Mouse (Mus musculus) cortical plate, adult 2 months (tissue): ENCODE results near the gene Ppfia4.

Experiments
- CTCF ChIP-seq: fragments of 200-500 bp; IDR thresholded peaks from 2 replicates; pipeline ENCODE4 v1.5.1; 2011; ENCODE audit warnings: mild to moderate bottlenecking, control low read depth, low read length; ENCODE audit not compliant: insufficient read depth; ENCODE audit errors: extremely low read depth
- POLR2A ChIP-seq: fragments of 200-500 bp; IDR thresholded peaks from 2 replicates; pipeline ENCODE4 v1.6.1; 2011; ENCODE audit warnings: mild to moderate bottlenecking, low read length, control low read depth; ENCODE audit not compliant: insufficient read depth; ENCODE audit errors: extremely low read depth

GRCm38 (mm10) chr1:134363194-134363593 is 30.5 kb upstream of the Ppfia4 start:
- TF ChIP-seq POLR2A = no peak
- no peak for TF ChIP-seq CTCF
